Mouse (Mus musculus) cerebellum, adult 8-10 months (tissue): Measurements from ENCODE around the gene Olfr466.

Experiments used
- DNase-seq: peaks from one replicate; pipeline ENCODE4 v3.0.0; 2022

Olfr466 gene

GRCm38 (mm10) chr13:65149940-65150339, at the start of gene Olfr466:
TSS of gene Olfr466 (plus strand) at chr13:65150240.
- DNase-seq: no peak

- no peak for DNase-seq
Measured at GRCm38 (mm10) chr13:65100678-65101077, 49.4 kb upstream of the Olfr466 start.

GRCm38 (mm10) chr13:65101232-65101631, 48.8 kb upstream of the Olfr466 start:
- DNase-seq: no peak

GRCm38 (mm10) chr13:65111961-65112360, 38.1 kb upstream of the Olfr466 start:
- no peak for DNase-seq

GRCm38 (mm10) chr13:65112459-65113110, 37.5 kb upstream of the Olfr466 start, which contains the start of gene Mfsd14b:
TSS of gene Mfsd14b (minus strand) at chr13:65112975.
- DNase-seq: peak; percentile 85

GRCm38 (mm10) chr13:65113239-65113638, 36.8 kb upstream of the Olfr466 start:
- peak; percentile 11 for DNase-seq

GRCm38 (mm10) chr13:65120984-65121383, 29.1 kb upstream of the Olfr466 start:
- no peak for DNase-seq

GRCm38 (mm10) chr13:65122111-65122510, 27.9 kb upstream of the Olfr466 start:
- no peak for DNase-seq

- no peak for DNase-seq
Measured at GRCm38 (mm10) chr13:65127063-65127847, 22.8 kb upstream of the Olfr466 start.

- DNase-seq: no peak
Measured at GRCm38 (mm10) chr13:65137789-65138188, 12.3 kb upstream of the Olfr466 start, which contains the start of gene Olfr465-ps1. TSS of gene Olfr465-ps1 (plus strand) at chr13:65138089.

GRCm38 (mm10) chr13:65174102-65174501, 24.1 kb downstream of the Olfr466 start:
- DNase-seq: no peak

GRCm38 (mm10) chr13:65175734-65176471, 25.9 kb downstream of the Olfr466 start:
- no peak for DNase-seq

GRCm38 (mm10) chr13:65176472-65177091, 26.5 kb downstream of the Olfr466 start:
- DNase-seq: no peak

GRCm38 (mm10) chr13:65200667-65201066, 50.6 kb downstream of the Olfr466 start:
- DNase-seq: no peak
